Mouse (Mus musculus): ENCODE results near the gene 1700069L16Rik.

1700069L16Rik gene

DNA sequence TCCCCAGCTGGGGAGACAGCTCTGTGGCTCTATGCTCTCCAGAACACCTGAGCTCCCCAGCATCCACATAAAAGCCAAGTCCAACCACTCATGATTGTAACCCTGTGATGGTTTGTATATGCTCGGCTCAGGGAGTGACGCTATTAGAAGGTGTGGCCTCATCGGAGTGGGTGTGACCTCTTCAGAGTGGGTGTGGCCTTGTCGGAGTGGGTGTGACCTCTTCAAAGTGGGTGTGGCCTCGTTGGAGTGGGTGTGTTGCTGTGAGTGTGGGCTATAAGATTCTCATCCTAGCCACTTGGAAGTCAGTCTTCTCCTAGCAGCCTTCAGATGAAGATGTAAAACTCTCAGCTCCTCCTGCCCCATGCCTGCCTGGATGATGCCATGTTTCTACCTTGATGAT is 37.1 kb downstream of the 1700069L16Rik start:
- no peak for DNase-seq (ENCODE audit: low spot score)

DNA sequence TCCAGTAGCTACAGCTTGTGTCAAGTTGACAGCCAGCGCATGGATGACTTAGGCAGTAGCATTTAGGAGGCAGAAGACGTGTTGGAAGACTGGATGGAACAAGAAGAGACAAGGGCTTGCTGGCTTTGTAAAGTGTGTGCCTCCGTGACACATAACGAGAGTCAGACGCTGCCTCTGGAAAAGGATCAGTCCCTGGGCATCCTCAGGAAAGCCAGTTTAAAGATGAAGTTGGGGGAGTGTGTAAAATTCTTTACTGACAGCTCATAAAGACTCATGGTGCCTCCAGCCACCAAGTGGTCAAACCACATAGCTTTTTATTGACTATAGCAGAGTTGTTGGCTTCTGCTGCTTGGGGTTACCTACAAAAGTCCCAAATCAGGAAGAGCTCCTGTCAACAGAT is 39.1 kb downstream of the 1700069L16Rik start:
- no peak for DNase-seq (ENCODE audit: low spot score)

DNA sequence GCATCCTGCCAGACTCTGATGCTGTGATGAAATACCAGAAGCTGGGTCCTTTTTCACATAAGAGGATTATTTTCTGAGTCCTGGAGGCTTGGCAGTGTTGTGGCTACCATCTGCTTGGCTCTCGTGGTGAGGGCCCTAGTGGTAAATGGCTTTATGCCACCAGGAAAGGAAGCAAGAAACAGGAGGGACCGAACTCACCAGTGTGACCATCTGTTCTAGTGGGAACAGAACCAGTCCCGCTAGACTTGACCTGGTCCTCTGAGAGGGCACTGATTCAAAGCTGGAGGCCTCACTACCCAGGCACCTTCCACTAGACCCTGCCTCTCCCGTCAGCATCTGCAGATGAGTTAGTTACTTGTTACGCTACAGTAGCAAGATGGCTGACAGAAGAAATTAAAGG is 41.3 kb downstream of the 1700069L16Rik start:
- no peak for DNase-seq (ENCODE audit: low spot score)

DNA sequence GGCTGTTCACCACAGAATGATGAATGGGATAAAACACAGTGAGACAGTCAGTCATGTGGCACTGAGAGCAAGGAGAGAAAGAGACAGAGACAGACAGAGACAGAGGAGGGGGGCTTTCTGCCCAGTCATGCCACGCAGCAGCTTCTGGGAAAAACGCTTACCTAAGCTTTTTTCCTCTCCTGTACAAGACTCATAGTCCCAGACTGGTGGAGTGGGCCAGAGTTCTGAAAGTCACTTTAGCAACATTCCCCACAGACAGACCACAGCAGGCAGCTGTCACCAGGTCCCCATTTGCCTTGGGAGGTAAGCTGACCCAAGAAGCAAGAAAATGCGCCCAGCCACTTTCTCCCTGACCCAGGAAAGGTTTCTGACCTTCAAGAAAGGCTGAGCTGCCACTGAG is 42.1 kb downstream of the 1700069L16Rik start:
- no peak for DNase-seq (ENCODE audit: low spot score)

DNA sequence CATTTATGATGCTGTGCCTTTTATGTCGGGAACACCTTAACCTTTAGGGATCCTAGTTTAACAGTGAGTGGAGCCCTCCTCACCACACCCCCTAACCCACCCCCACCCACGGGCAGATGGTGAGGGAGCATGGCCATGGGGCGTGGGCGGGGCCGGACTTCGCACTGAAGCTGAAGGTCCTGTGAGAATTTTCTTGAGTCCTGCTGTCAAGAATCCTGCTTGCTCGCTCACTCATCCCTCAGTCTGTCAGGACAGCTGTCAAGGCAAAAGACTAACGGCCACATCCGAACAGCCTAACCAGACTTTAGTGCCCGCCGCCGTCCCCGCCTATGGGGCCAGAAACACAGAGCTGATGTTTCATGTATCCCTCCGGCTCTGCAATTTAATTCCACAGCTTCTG is 43.4 kb downstream of the 1700069L16Rik start:
- DNase-seq (ENCODE audit: low spot score) = no peak

DNA sequence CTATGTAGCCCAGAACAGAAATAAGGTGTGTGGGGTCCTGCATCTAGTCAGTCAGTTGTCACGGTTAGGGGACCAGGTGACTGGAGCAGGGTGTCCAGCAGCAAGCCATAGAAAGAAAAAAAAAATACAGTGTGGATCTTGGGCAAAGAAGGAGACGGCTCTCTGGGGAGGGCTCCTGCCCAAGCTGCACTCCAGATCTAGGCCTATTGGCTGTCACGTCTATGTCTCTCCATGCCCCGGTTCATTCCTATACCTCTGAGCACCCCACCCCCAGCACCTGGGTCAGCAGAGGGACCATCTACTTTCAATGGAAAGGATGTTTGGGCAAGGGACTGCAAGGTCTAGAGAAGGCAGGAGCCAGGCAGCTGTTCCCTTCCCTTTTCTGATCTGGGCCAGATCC is 45.1 kb downstream of the 1700069L16Rik start:
- no peak for DNase-seq (ENCODE audit: low spot score)

DNA sequence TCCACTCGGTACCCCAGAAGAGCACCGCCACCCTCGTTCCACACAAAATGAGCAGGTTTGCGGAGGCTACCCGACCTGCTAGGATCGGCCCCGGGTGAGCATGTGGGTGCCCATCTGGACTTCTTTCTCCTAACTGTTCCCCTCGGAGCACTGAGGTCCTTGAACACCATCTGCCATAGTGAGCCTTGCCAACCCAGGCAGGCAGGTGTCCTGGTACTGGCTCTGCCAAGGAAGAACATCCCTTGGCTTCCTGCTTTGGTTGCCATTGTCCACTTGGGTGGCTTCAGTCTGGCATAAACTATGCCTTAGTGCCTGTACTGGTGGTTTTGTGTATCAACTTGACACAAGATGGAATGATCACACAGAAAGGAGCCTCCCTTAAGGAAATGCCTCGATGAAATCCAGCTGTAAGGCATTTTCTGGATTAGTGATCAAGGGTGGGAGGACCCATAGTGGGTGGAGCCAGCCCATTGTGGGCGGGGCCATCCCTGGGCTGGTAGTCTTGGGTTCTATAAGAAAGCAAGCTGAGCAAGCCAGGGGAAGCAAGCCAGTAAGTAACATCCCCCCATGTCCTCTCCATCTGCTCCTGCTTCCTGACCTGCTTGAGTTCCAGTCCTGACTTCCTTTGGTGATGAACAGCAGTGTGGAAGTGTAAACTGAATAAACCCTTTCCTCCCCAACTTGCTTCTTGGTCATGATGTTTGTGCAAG is 45.7 kb downstream of the 1700069L16Rik start:
- DNase-seq (ENCODE audit: low spot score) = no peak

DNA sequence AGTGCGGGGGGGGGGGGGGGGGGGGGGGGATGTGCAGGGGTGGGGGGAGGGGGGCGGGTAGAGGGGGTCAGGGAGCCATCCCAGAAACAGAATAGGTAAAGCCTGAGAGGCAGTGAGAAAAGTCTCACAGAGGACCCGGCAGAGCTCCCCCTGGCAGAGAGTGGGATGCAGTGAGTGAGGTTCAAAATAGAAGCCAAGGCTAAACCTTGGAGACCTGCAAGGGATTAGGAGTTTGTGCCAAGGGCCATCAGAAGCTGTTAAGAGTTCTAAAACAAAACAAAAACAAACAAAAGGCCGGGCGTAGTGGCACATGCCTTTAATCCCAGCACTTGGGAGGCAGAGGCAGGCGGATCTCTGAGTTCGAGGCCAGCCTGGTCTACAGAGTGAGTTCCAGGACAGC is 47.0 kb downstream of the 1700069L16Rik start:
- no peak for DNase-seq (ENCODE audit: low spot score)

DNA sequence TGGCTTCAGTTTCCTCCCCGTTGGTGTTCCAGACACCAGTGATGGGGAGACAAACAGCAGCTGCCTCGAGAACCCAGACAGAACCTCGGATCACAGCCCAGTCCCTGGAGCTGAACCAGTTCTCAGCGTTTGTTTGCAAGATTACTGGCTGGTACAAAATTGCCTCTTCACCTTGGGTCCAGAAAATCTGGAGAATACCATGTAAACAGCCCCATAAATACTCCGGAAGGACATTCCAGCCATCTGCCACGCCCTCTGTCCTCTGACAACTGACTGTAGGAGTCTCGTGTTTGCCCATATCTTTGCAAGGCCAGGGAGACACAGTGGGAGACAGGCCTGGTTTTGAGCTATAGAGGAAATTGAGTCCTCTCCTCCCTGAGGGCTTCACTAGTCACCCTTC is 49.7 kb downstream of the 1700069L16Rik start:
- no peak for DNase-seq (ENCODE audit: low spot score)

DNA sequence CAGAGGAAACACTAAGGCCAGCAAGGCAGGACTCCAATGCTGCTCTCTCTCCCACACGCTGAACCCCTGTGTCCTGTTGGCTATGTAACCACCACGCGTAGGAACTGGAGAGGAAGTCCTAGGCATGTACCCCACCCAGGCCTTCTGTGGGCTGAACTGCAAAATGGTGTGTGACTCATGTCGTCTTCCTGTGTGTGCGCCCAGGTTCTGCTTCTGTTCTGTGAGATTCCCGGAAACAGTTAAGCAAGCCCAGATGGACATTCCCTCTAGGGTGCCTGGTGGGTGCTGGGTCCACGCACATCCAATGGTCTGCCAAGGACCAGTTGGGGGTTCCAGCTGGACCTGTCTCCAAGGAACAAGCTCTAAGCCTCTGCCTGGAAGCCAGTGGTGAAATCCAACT is 52.1 kb downstream of the 1700069L16Rik start:
- DNase-seq (ENCODE audit: low spot score) = no peak

DNA sequence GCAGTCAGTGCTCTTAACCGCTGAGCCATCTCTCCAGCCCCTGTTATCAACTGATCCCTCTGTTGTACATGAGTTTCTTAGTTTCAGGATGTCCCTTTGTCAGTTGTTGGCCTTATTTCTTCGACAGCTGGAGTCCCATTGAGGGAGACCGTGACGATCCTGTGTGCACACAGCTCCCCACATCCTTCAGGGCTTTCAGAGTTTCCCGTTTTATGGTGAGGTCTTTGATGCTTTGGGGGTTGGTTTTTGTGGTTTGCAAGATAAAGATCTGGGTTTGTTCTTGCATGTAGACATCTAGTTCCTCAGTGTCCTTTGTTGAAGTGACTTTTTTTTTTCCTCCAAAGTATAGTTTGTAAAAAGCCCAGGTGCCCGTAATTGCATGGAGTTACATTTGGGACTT is 54.0 kb downstream of the 1700069L16Rik start:
- no peak for DNase-seq (ENCODE audit: low spot score)

DNA sequence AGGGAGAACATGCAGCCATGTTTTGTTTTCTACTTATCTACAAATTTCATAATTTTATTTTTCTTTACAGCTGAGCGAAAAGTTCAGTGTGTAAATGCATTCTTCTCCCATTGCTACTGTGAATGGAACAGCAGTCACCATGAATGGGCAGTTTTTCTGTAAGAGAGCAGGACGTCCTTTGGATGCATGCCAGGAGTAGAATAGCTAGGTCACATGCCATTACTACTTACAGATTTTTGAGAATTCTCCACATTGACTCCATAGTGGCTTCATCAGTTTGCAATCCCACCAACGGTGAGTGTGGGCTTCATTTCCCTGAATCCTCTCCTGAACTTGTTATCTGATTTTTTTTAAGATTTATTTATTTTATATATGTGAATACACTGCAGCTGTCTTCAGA is 54.5 kb downstream of the 1700069L16Rik start:
- DNase-seq (ENCODE audit: low spot score) = no peak

DNA sequence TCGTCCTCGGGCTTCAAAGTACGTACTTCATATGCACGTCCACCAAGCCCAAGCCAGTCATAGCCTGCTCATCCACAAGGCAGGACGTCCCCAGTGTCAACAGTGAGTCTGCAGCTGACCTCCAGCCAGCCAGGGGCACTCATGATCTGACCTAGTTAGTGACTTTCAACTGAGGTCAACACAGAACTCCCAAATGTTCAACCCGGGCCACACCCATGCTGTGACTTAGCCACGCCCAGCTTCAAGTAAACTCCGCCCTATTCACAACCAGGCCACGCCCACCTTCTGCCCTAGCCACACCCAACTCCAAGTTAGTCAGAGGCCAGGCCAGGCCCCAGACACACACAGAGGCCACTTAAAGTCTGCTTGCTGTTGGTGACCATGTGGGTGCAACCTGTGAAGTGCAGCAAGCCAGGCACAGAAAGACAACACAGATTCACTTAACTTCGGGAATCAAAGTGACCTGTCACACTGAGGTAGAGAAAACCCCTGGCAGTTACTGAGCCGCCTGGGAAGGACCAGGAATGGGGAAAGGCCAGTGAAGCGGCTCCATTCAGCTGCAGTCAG is 59.9 kb downstream of the 1700069L16Rik start:
- no peak for DNase-seq (ENCODE audit: low spot score)

DNA sequence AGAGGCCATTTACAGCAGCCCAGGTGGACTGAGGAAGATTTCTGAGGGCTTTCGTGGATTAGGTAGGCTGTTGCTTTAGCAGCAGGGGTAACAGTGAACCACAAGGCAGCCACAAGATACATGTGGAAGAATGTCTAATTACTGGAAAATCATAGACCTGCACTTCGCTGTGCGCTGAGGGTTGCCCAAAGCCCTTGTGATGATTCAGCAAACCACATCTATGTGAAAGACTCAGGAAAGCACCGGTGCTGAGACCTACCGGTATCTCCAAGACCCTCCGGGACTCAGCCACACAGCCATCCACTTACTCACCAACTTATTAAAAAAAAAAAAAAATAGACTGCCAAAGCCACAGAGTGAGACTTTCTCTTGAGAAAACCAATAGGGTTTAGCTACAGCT is 60.4 kb downstream of the 1700069L16Rik start:
- DNase-seq (ENCODE audit: low spot score) = no peak

DNA sequence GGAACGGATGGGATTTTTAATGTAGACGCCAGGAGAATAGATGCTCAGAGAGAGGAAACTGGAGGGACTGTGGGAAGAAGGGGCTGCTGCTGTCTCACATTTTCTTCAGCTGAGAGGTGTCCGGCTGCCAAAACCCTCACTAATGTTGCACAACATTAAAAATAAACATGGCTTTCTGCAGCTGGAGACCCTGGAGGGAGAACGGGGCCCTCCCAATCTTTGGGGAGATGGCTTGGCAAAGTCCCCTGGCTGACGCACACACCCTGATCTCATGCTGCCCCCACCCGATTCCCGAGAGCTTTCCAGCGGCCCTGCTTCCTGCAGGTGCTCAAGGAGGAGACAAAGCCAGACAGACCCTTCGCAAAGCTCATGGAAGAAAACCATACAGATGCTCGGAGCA is 63.7 kb downstream of the 1700069L16Rik start:
- DNase-seq (ENCODE audit: low spot score) = no peak

DNA sequence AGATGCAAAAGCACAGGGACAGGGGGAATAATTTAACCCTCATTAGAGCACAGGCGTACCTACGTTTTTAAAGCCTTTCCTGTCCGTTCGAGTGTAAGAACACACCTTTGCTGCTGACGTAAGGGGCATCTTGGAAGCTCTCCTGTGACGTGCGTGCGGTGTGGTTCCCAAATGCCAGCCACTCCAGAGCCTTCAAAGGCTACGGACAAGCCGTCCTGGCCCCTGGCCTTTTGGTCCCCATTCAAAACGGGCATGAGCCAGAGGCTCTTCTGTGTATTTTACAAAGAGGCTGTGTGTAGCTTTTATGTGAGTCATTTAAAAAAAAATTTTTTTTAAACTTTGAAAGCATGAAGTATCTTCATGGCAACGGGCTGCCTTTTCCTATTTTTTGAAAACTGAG is 69.8 kb downstream of the 1700069L16Rik start:
- no peak for DNase-seq (ENCODE audit: low spot score)

DNA sequence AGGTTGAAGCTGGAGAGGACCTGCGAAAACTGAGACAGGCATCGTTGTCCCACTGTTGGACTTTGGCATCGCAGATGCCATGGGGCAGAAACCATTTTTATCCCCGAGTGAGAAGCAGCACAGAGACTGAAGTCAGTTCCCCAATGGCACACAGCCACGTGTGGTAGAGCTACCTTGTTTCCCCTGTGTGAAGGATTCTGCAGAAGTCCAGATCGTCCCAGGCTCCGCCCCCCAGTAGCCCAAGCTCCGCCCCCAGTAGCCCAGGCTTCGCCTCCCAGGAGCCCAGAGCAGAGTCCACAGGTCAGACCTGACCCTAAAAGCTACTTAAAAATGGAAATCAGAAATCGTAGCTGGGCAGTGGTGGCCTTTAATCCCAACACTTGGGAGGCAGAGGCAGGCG is 70.4 kb downstream of the 1700069L16Rik start:
- DNase-seq (ENCODE audit: low spot score) = no peak

DNA sequence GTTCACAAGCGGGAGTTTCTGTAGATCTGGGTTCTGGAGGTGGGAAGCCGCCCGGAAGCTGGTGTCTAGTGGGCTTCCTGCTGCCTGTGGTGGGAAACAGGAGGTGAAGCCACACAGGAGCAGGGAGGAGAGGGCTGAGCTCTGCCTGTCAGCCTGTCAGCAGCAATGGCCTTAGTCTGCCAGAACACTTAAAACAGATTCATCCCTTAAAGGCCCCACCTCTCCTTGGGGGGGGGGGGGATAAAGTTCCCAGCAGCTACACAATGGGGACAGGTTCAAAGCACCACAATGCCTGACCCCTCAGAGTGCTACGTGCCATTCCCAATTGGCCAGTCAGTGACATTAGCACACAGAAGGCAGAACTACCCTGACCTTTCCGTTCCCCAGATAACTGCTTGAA is 72.4 kb downstream of the 1700069L16Rik start:
- DNase-seq (ENCODE audit: low spot score) = no peak

DNA sequence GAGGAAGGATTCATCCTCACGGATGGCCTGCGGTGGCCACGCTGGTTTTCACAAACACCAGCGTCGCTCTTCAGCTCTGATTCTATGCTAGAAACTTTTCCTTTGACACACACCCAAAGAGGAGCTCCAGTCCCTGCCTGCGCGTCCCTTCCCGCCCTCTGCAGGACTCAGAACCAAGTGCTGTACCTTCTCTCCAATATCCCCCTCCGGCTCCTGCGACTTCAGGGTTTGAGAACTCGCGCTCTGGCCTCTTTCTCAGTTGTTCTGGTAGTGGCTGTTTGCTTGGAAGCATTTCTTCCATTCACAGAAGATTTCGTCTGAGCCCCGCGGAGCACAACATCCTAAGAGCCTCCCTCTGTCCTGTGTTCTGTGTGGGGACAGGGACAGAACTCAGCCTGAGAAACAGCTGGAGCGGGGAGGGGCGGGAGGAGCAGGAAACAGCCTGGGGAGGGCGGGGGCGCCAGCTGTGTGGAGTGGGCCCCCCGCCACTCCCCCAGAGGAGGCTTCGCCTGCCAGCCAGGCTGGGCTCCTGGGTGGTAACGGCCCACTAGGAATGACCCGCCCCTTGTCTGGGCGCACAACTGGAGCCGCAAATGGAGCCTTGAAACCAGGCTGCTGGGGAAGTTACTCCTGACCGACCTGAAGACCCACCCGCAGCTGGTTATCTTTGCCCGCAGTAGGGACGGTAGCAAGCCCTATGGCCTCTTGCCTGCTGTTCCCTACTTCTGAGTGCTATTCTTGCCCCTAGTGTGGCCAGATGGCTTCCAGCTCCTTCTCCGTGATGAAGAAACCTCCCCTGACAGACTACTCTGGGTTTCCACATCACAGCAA is 74.3 kb downstream of the 1700069L16Rik start, which contains the start of gene Cmklr1:
Gene Cmklr1, minus strand, starts transcription at position 392 of the 831 bp plus-strand sequence.
- no peak for DNase-seq (ENCODE audit: low spot score)

DNA sequence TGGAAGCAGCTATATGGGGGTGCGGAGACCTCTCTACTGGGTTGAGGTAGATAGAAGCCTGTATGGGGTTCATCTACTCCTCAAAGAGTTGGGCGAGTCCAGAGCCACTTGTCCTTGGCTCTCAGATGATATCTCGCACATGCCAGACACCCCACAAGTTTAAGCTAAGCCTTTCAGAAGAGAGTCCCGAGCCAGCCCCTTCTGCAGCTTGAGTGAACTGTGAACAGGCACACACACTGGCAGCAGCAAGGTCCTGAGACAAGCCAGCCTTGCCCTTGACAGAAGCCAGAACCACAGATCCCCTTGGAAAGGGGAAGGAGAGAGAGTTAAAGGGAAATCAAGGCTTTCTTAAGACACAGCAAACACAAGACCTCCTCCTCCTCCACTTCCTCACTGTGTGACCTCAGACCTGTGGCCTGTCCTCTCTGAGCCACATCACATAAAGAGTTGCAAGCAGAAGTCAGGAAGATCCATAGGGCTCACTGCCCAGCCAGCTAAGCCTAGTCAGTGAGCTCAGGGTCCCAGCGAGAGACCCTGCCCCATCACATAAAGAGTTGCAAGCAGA is 75.8 kb downstream of the 1700069L16Rik start:
- no peak for DNase-seq (ENCODE audit: low spot score)

DNA sequence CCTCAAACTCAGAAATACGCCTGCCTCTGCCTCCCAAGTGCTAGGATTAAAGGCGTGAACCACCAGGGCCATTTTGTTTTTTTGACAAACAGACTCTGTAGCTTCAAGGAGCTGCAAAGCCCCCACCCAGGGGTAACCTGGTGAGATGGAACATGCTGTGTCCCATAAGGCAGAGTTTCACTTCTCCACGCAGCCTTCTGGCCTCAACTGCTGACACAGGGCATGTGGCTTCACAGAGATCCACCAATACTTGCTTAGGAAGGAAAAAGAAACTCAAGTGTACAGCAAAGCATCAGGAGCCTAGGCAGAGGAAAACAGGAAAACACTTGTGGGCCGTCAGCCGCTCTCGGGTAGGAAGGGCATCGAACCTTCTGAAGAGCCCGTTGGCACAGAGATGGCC is 77.4 kb downstream of the 1700069L16Rik start:
- no peak for DNase-seq (ENCODE audit: low spot score)

DNA sequence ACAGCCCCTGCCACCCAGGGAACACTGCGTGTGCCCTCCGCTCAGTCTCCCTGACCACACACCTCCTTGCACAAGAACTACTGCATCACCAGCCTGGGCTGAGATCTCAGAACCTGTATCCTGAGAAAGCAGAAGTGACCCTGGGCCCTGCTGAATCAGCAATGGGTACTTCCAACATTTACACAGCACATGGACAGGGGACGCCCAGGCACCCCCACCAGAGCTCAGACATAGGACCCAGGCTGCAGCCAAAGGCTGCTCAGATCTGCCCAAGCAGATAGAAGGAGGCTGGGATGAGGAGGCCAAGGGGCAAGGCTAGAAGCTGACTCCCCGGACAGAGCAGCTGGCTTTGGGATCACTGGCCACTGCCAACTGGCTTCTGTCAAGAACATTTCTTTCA is 80.1 kb downstream of the 1700069L16Rik start:
- no peak for DNase-seq (ENCODE audit: low spot score)

All from retina, embryonic 14.5 days (tissue).